Mouse (Mus musculus): ENCODE results near the gene Rps6ka5.

DNA sequence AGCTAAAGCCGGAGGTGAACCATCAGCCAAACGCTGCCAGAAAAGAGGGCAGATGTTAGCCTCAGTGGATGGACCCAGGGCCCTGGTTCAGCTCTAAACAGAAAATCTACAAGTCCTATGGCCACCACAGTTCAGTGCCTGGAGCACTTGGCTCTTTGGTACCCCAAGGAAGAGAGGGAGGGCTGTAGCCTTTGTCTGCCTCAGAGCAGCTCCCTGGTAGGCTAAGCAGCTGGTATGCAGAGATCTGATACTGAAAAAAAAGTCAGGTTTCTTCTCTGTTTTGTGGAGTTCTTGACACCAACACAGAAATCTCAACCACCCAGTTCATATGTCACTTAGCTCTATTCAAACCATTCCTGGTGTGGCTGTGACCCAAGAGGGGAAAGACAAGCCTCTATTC is 222.2 kb downstream of the Rps6ka5 start:
- TF ChIP-seq POLR2A (IDR thresholded peaks at IDR 0.05; ENCODE audit: borderline replicate concordance, extremely low read depth, low read depth, low read length) (no peak), CTCF (IDR thresholded peaks at IDR 0.05; ENCODE audit: insufficient read depth, low read length) (no peak)
